Mouse (Mus musculus): Measurements from ENCODE around the gene Rmnd5a. TPM values are rescaled to one million over a fixed set of nuclear protein-coding genes. Genes with fewer than 3 reads are reported as not detected.

Rmnd5a gene
- polyA plus RNA-seq, 1 experiment from 2014 or later = 8.6 TPM

DNA sequence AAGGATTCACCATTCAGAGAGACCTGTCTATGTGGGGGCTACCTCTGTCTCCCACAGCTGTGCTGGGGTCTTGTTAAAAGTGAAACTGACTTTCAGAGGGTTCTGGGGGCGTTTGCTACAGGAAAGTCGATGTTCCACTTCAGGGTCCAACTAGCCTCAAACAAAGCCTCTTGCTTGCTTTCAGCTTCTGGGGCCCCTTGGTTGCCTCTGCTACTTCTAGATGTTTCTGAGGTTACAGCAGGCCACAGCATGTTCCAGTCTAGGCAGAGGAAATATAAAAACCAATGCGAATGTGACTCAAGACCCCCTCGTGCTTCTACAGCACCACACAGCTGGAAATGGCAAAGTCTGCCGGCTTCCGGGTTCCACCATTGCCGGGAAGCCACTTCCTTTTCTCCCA lies 82.9 kb downstream of the Rmnd5a start:
- 86% methylated on average over 7 of the region's 7 CpGs for WGBS

GRCm38 (mm10) chr6:71353722-71354121 lies 86.7 kb downstream of the Rmnd5a start:
- H3K4me1 ChIP-seq (ENCODE audit: control insufficient read depth in 2 of 2, insufficient read depth in 2 of 2, low read length in 2 of 2) = no peaks in the 10 kb centered on the region
- 81% methylated on average over 2 of the region's 2 CpGs for WGBS
- H3K4me2 ChIP-seq (ENCODE audit: low read length) = no peak overlapping the region
- no peaks in the 10 kb centered on the region for H3K9me3 ChIP-seq (ENCODE audit: control insufficient read depth, low read length)
- no peak overlapping the region for H3K9ac ChIP-seq (ENCODE audit: low read length)
- ATAC-seq (ENCODE audit: insufficient number of reproducible peaks, insufficient read depth, low FRiP score, low read depth) = no peak
- H3K4me3 ChIP-seq (ENCODE audit: control insufficient read depth in 1 of 2, insufficient read depth in 1 of 2, low read depth in 1 of 2, low read length in 2 of 2) = no peak overlapping the region
- H3K27me3 ChIP-seq (ENCODE audit: control insufficient read depth, insufficient read depth, low read length) = no peaks in the 10 kb centered on the region
- H3K36me3 ChIP-seq (ENCODE audit: control insufficient read depth, insufficient read depth, low read length) = no peaks in the 10 kb centered on the region
- no peak overlapping the region for H3K27ac ChIP-seq (replicated peaks in 1 of 2; ENCODE audit: control insufficient read depth in 1 of 2, insufficient read depth in 1 of 2, low read depth in 2 of 2, low read length in 2 of 2)

More for the DNA sequence above, 82.9 kb downstream of the Rmnd5a start:
- Histone ChIP-seq H3K27ac (replicated peaks in 1 of 2; ENCODE audit: control insufficient read depth in 1 of 2, insufficient read depth in 1 of 2, low read depth in 2 of 2, low read length in 2 of 2) (no peak overlapping the region), H3K27me3 (ENCODE audit: control insufficient read depth, insufficient read depth, low read length) (no peaks in the 10 kb centered on the region), H3K4me1 (ENCODE audit: control insufficient read depth in 2 of 2, insufficient read depth in 2 of 2, low read length in 2 of 2) (peaks cover 0 to 2% of the 10 kb centered on the region in 2 experiments; a peak in 1 of 4 replicates), H3K4me3 (ENCODE audit: control insufficient read depth in 1 of 2, insufficient read depth in 1 of 2, low read depth in 1 of 2, low read length in 2 of 2) (no peak overlapping the region), H3K9me3 (ENCODE audit: control insufficient read depth, low read length) (no peaks in the 10 kb centered on the region), H3K4me2 (ENCODE audit: low read length) (no peak overlapping the region), H3K9ac (ENCODE audit: low read length) (no peak overlapping the region), H3K36me3 (ENCODE audit: control insufficient read depth, insufficient read depth, low read length) (no peaks in the 10 kb centered on the region)
- no peak for ATAC-seq (ENCODE audit: insufficient number of reproducible peaks, insufficient read depth, low FRiP score, low read depth)

GRCm38 (mm10) chr6:71352866-71353427 lies 87.5 kb downstream of the Rmnd5a start:
- Histone ChIP-seq H3K4me3 (ENCODE audit: control insufficient read depth in 1 of 2, insufficient read depth in 1 of 2, low read depth in 1 of 2, low read length in 2 of 2) (no peak overlapping the region), H3K4me1 (ENCODE audit: control insufficient read depth in 2 of 2, insufficient read depth in 2 of 2, low read length in 2 of 2) (no peaks in the 10 kb centered on the region), H3K9ac (ENCODE audit: low read length) (no peak overlapping the region), H3K9me3 (ENCODE audit: control insufficient read depth, low read length) (no peaks in the 10 kb centered on the region), H3K4me2 (ENCODE audit: low read length) (no peak overlapping the region), H3K36me3 (ENCODE audit: control insufficient read depth, insufficient read depth, low read length) (no peaks in the 10 kb centered on the region), H3K27me3 (ENCODE audit: control insufficient read depth, insufficient read depth, low read length) (no peaks in the 10 kb centered on the region), H3K27ac (replicated peaks in 1 of 2; ENCODE audit: control insufficient read depth in 1 of 2, insufficient read depth in 1 of 2, low read depth in 2 of 2, low read length in 2 of 2) (no peak overlapping the region)
- 75% methylated on average over 10 of the region's 10 CpGs for WGBS
- ATAC-seq (ENCODE audit: insufficient number of reproducible peaks, insufficient read depth, low FRiP score, low read depth) = no peak

GRCm38 (mm10) chr6:71352201-71352600 lies 88.2 kb downstream of the Rmnd5a start:
- no peak for ATAC-seq (ENCODE audit: insufficient number of reproducible peaks, insufficient read depth, low FRiP score, low read depth)
- Histone ChIP-seq H3K4me2 (ENCODE audit: low read length) (no peak overlapping the region), H3K4me3 (ENCODE audit: control insufficient read depth in 1 of 2, insufficient read depth in 1 of 2, low read depth in 1 of 2, low read length in 2 of 2) (no peak overlapping the region), H3K9me3 (ENCODE audit: control insufficient read depth, low read length) (no peaks in the 10 kb centered on the region), H3K9ac (ENCODE audit: low read length) (no peak overlapping the region), H3K27ac (replicated peaks in 1 of 2; ENCODE audit: control insufficient read depth in 1 of 2, insufficient read depth in 1 of 2, low read depth in 2 of 2, low read length in 2 of 2) (no peak overlapping the region), H3K36me3 (ENCODE audit: control insufficient read depth, insufficient read depth, low read length) (no peaks in the 10 kb centered on the region), H3K27me3 (ENCODE audit: control insufficient read depth, insufficient read depth, low read length) (no peaks in the 10 kb centered on the region), H3K4me1 (ENCODE audit: control insufficient read depth in 2 of 2, insufficient read depth in 2 of 2, low read length in 2 of 2) (no peaks in the 10 kb centered on the region)
- WGBS = 87% methylated on average over 6 of the region's 6 CpGs

- Histone ChIP-seq H3K9ac (ENCODE audit: low read length) (no peak overlapping the region), H3K4me1 (ENCODE audit: control insufficient read depth in 2 of 2, insufficient read depth in 2 of 2, low read length in 2 of 2) (no peaks in the 10 kb centered on the region), H3K27me3 (ENCODE audit: control insufficient read depth, insufficient read depth, low read length) (no peaks in the 10 kb centered on the region), H3K4me3 (ENCODE audit: control insufficient read depth in 1 of 2, insufficient read depth in 1 of 2, low read depth in 1 of 2, low read length in 2 of 2) (no peak overlapping the region), H3K27ac (replicated peaks in 1 of 2; ENCODE audit: control insufficient read depth in 1 of 2, insufficient read depth in 1 of 2, low read depth in 2 of 2, low read length in 2 of 2) (no peak overlapping the region), H3K36me3 (ENCODE audit: control insufficient read depth, insufficient read depth, low read length) (no peaks in the 10 kb centered on the region), H3K9me3 (ENCODE audit: control insufficient read depth, low read length) (no peaks in the 10 kb centered on the region), H3K4me2 (ENCODE audit: low read length) (no peak overlapping the region)
- ATAC-seq (ENCODE audit: insufficient number of reproducible peaks, insufficient read depth, low FRiP score, low read depth) = no peak
- 90% methylated on average over 3 of the region's 3 CpGs for WGBS
These were observed 89.2 kb downstream of the Rmnd5a start for GRCm38 (mm10) chr6:71351201-71351600.

DNA sequence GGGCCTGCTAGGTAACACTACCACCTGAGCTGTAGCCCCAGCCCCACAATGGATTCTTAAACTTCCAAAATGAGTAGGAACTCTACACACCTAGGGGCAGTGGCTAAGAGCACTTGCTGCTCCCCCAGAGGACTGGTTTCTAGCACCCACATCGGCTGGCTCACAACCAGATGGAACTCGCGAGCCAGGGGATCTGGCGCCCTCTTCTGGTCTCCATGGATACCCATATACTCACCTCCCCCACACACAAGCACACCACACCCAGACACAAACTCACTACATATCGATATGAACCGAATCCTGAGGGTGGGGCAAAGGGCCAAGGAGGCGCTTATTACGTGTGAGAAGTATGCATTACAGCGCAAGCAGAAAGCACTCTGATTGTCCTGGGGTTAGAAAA lies 92.4 kb downstream of the Rmnd5a start:
- H3K36me3 ChIP-seq (ENCODE audit: control insufficient read depth, insufficient read depth, low read length) = no peaks in the 10 kb centered on the region
- H3K9me3 ChIP-seq (ENCODE audit: control insufficient read depth, low read length) = no peaks in the 10 kb centered on the region
- H3K27ac ChIP-seq (replicated peaks in 1 of 2; ENCODE audit: control insufficient read depth in 1 of 2, insufficient read depth in 1 of 2, low read depth in 2 of 2, low read length in 2 of 2) = no peak overlapping the region
- H3K4me2 ChIP-seq (ENCODE audit: low read length) = no peak overlapping the region
- ATAC-seq (ENCODE audit: insufficient number of reproducible peaks, insufficient read depth, low FRiP score, low read depth) = no peak
- H3K4me1 ChIP-seq (ENCODE audit: control insufficient read depth in 2 of 2, insufficient read depth in 2 of 2, low read length in 2 of 2) = no peaks in the 10 kb centered on the region
- WGBS = 92% methylated on average over 9 of the region's 9 CpGs
- no peak overlapping the region for H3K4me3 ChIP-seq (ENCODE audit: control insufficient read depth in 1 of 2, insufficient read depth in 1 of 2, low read depth in 1 of 2, low read length in 2 of 2)
- H3K27me3 ChIP-seq (ENCODE audit: control insufficient read depth, insufficient read depth, low read length) = no peaks in the 10 kb centered on the region
- H3K9ac ChIP-seq (ENCODE audit: low read length) = no peak overlapping the region

GRCm38 (mm10) chr6:71341179-71341578 lies 99.3 kb downstream of the Rmnd5a start:
- H3K4me1 ChIP-seq (ENCODE audit: control insufficient read depth in 2 of 2, insufficient read depth in 2 of 2, low read length in 2 of 2) = no peaks in the 10 kb centered on the region
- H3K4me3 ChIP-seq (ENCODE audit: control insufficient read depth in 1 of 2, insufficient read depth in 1 of 2, low read depth in 1 of 2, low read length in 2 of 2) = no peak overlapping the region
- H3K27me3 ChIP-seq (ENCODE audit: control insufficient read depth, insufficient read depth, low read length) = no peaks in the 10 kb centered on the region
- 84% methylated on average over 9 of the region's 9 CpGs for WGBS
- no peak overlapping the region for H3K27ac ChIP-seq (replicated peaks in 1 of 2; ENCODE audit: control insufficient read depth in 1 of 2, insufficient read depth in 1 of 2, low read depth in 2 of 2, low read length in 2 of 2)
- H3K9ac ChIP-seq (ENCODE audit: low read length) = no peak overlapping the region
- no peaks in the 10 kb centered on the region for H3K36me3 ChIP-seq (ENCODE audit: control insufficient read depth, insufficient read depth, low read length)
- no peak overlapping the region for H3K4me2 ChIP-seq (ENCODE audit: low read length)
- ATAC-seq (ENCODE audit: insufficient number of reproducible peaks, insufficient read depth, low FRiP score, low read depth) = no peak
- H3K9me3 ChIP-seq (ENCODE audit: control insufficient read depth, low read length) = no peaks in the 10 kb centered on the region

GRCm38 (mm10) chr6:71339351-71339750 lies 101.1 kb downstream of the Rmnd5a start:
- no peak for ATAC-seq (ENCODE audit: insufficient number of reproducible peaks, insufficient read depth, low FRiP score, low read depth)
- no peak overlapping the region for H3K27ac ChIP-seq (replicated peaks in 1 of 2; ENCODE audit: control insufficient read depth in 1 of 2, insufficient read depth in 1 of 2, low read depth in 2 of 2, low read length in 2 of 2)
- no peak overlapping the region for H3K4me2 ChIP-seq (ENCODE audit: low read length)
- no peaks in the 10 kb centered on the region for H3K27me3 ChIP-seq (ENCODE audit: control insufficient read depth, insufficient read depth, low read length)
- no peaks in the 10 kb centered on the region for H3K9me3 ChIP-seq (ENCODE audit: control insufficient read depth, low read length)
- 82% methylated on average over 4 of the region's 4 CpGs for WGBS
- H3K9ac ChIP-seq (ENCODE audit: low read length) = no peak overlapping the region
- no peaks in the 10 kb centered on the region for H3K36me3 ChIP-seq (ENCODE audit: control insufficient read depth, insufficient read depth, low read length)
- no peak overlapping the region for H3K4me3 ChIP-seq (ENCODE audit: control insufficient read depth in 1 of 2, insufficient read depth in 1 of 2, low read depth in 1 of 2, low read length in 2 of 2)
- H3K4me1 ChIP-seq (ENCODE audit: control insufficient read depth in 2 of 2, insufficient read depth in 2 of 2, low read length in 2 of 2) = no peaks in the 10 kb centered on the region
